Comparison of ENCODE assay signal across 9 mouse cellular contexts in genomic region chr6:66367263-66367662, GRCm38 (mm10).
DNase-seq lines count a peak whose midpoint lies in the region; ATAC-seq and TF ChIP-seq lines count a peak whose summit lies in the region.
"Had no signal": no experiment of that assay in that cellular context is flagged by ENCODE, and none has a peak within 500 bp of the region (broad histone marks: within the 10 kb centered on the region; RNA-seq: fewer than 3 reads in every experiment).

No protein-coding gene starts in this region.

- no peak for ATAC-seq in stomach, postnatal 0 days (ENCODE audit: low FRiP score, low TSS enrichment)
- ATAC-seq in erythroblast, adult 5-6 weeks (replicated peaks; ENCODE audit: low FRiP score, poor library complexity, severe bottlenecking) = no peak
- ATAC-seq: midbrain, embryonic 16.5 days had no signal

- H3K27ac ChIP-seq in heart, adult 2 months = no peak overlapping the region
- H3K27ac ChIP-seq in heart, embryonic 10.5 days = no peak overlapping the region
- H3K27ac ChIP-seq in stomach, postnatal 0 days (replicated peaks) = no peak overlapping the region

- DNase-seq in adrenal gland, adult (ENCODE audit: inconsistent age in 2 of 2, low spot score in 1 of 2) = peak; percentile 5 to 31
- DNase-seq in adrenal gland, postnatal 4 days (ENCODE audit: low spot score in 2 of 2) = no peak
- peak; percentile 31 to 49 for DNase-seq in heart, adult 2 months
- no peak for DNase-seq in heart, embryonic 10.5 days (ENCODE audit: low spot score)
- DNase-seq in right cerebral cortex, postnatal 4 days = peak; percentile 18
- DNase-seq in right cerebral cortex, adult 2 months (ENCODE audit: low spot score in 2 of 2) = no peak
- peak; percentile 21 for DNase-seq in stomach, postnatal 0 days (ENCODE audit: low spot score)

- H3K9me3 ChIP-seq in heart, embryonic 10.5 days = no peaks in the 10 kb centered on the region
- H3K9me3 ChIP-seq in stomach, postnatal 0 days (ENCODE audit: control insufficient read depth, low read length) = no peaks in the 10 kb centered on the region

- no peak for TF ChIP-seq EP300 in heart, adult 2 months (IDR thresholded peaks at IDR 0.05; ENCODE audit: insufficient read depth, low read depth, low read length)
- no peak for TF ChIP-seq EP300 in stomach, postnatal 0 days (optimal IDR thresholded peaks at IDR 0.05)

- intact Hi-C loops in heart, adult 2 months (cut with DNase I) = no loop called here

- H3K4me2 ChIP-seq in stomach, postnatal 0 days (replicated peaks; ENCODE audit: low read depth) = no peak overlapping the region

- no peak overlapping the region for H3K9ac ChIP-seq in heart, adult 2 months (ENCODE audit: low read depth, low read length)
- H3K9ac ChIP-seq in stomach, postnatal 0 days (ENCODE audit: low read length) = no peak overlapping the region

- TF ChIP-seq CTCF in heart, adult 2 months (IDR thresholded peaks at IDR 0.05) = no peak
- no peak for TF ChIP-seq CTCF in stomach, postnatal 0 days (IDR thresholded peaks at IDR 0.05; ENCODE audit: low read depth)

- H3K36me3 ChIP-seq in heart, adult 2 months (ENCODE audit: control insufficient read depth, insufficient read depth, low read length) = 0 out of 2 replicates have a peak, but pooled peaks cover 3% of the 10 kb centered on the region
- H3K36me3 ChIP-seq in heart, embryonic 10.5 days = no peaks in the 10 kb centered on the region
- no peaks in the 10 kb centered on the region for H3K36me3 ChIP-seq in stomach, postnatal 0 days (ENCODE audit: control insufficient read depth, insufficient read depth, low read length)

- no peak overlapping the region for H3K4me3 ChIP-seq in heart, adult 2 months
- no peak overlapping the region for H3K4me3 ChIP-seq in heart, embryonic 10.5 days
- H3K4me3 ChIP-seq in stomach, postnatal 0 days (ENCODE audit: low read depth, low read length) = no peak overlapping the region

- no peaks in the 10 kb centered on the region for H3K27me3 ChIP-seq in heart, adult 2 months (ENCODE audit: control insufficient read depth, insufficient read depth, low read length)
- H3K27me3 ChIP-seq in heart, embryonic 10.5 days (ENCODE audit: insufficient read depth, poor library complexity, severe bottlenecking) = no peaks in the 10 kb centered on the region
- no peaks in the 10 kb centered on the region for H3K27me3 ChIP-seq in stomach, postnatal 0 days (ENCODE audit: control insufficient read depth, insufficient read depth, low read length)

- H3K79me2 ChIP-seq in heart, adult 2 months (replicated peaks; ENCODE audit: control insufficient read depth, insufficient read depth, low read length) = no peaks in the 10 kb centered on the region

- no peaks in the 10 kb centered on the region; the same call in 1 of the 2 replicates for H3K4me1 ChIP-seq in heart, adult 2 months (ENCODE audit: control insufficient read depth, insufficient read depth, low read length)
- H3K4me1 ChIP-seq in heart, embryonic 10.5 days = no peaks in the 10 kb centered on the region
- no peaks in the 10 kb centered on the region for H3K4me1 ChIP-seq in stomach, postnatal 0 days (replicated peaks; ENCODE audit: control insufficient read depth, insufficient read depth)

- no peak for TF ChIP-seq POLR2A in heart, adult 2 months (IDR thresholded peaks at IDR 0.05; ENCODE audit: insufficient read depth, low read depth, low read length)

Comparison
In these comparisons a context has a peak if more than half of its experiments do, and no peak if none do; other contexts are left out.
1. DNase-seq: peak in adrenal gland, adult (2 of 2), heart, adult 2 months (2 of 2), right cerebral cortex, postnatal 4 days (single experiment) and stomach, postnatal 0 days (single experiment); none in adrenal gland, postnatal 4 days (0 of 2), heart, embryonic 10.5 days (single experiment) and right cerebral cortex, adult 2 months (0 of 2).